Mouse (Mus musculus) myocyte (in vitro differentiated cells): ENCODE data around the gene Plcxd2. TPM values are rescaled to one million over a fixed set of nuclear protein-coding genes. Genes with fewer than 3 reads are reported as not detected.

Source experiments
- H3K27me3 ChIP-seq: one replicate; pipeline ENCODE4 v1.6.1; 2011; ENCODE audit not compliant: control insufficient read depth, insufficient read depth, insufficient read length
- H3K36me3 ChIP-seq: one replicate; pipeline ENCODE4 v1.6.1; 2011; ENCODE audit not compliant: control insufficient read depth, insufficient read depth
- H3K4me2 ChIP-seq: one replicate; pipeline ENCODE4 v1.6.1; 2011; ENCODE audit warnings: low read depth, control low read depth
- H3K4me3 ChIP-seq: one replicate; pipeline ENCODE4 v1.5.1; 2011; ENCODE audit warnings: mild to moderate bottlenecking, control low read depth, moderate library complexity
- H3K79me2 ChIP-seq: one replicate; pipeline ENCODE4 v1.6.1; 2011; ENCODE audit not compliant: control insufficient read depth, insufficient read depth
- H3ac ChIP-seq: one replicate; pipeline ENCODE4 v1.6.1; 2011; ENCODE audit not compliant: control insufficient read depth, insufficient read length
- CEBPB ChIP-seq: IDR thresholded peaks from 2 replicates; pipeline ENCODE4 v1.6.1; 2011; ENCODE audit warnings: mild to moderate bottlenecking, moderate library complexity; ENCODE audit not compliant: poor library complexity, insufficient read depth, severe bottlenecking
- E2F4 ChIP-seq: IDR thresholded peaks from one replicate; pipeline ENCODE4 v1.6.1; 2011; ENCODE audit warnings: mild to moderate bottlenecking, control low read depth, moderate library complexity; ENCODE audit not compliant: insufficient read depth
- MAX ChIP-seq: IDR thresholded peaks from one replicate; pipeline ENCODE4 v1.6.1; 2011; ENCODE audit warnings: low read depth, mild to moderate bottlenecking, control low read depth
- MYOD1 ChIP-seq, 3 experiments: IDR thresholded peaks; one replicate each; pipeline ENCODE4 v1.6.1; 2011; ENCODE audit warnings: control low read depth in 2 of 3, low read depth in 2 of 3, mild to moderate bottlenecking in 2 of 3, moderate library complexity in 1 of 3; ENCODE audit not compliant: insufficient read length in 2 of 3, control insufficient read depth in 1 of 3
- MYOG ChIP-seq, 3 experiments: IDR thresholded peaks; one replicate each; pipeline ENCODE4 v1.6.1; 2011; ENCODE audit warnings: control low read depth in 2 of 3, low read depth in 2 of 3, mild to moderate bottlenecking in 2 of 3; ENCODE audit not compliant: insufficient read length in 2 of 3, control insufficient read depth in 1 of 3, insufficient read depth in 1 of 3
- POLR2A ChIP-seq: IDR thresholded peaks from one replicate; pipeline ENCODE4 v1.6.1; 2011; ENCODE audit warnings: low read depth, mild to moderate bottlenecking, control low read depth, moderate library complexity; ENCODE audit not compliant: insufficient read length
- POLR2AphosphoS2 ChIP-seq: IDR thresholded peaks from one replicate; pipeline ENCODE4 v1.6.1; 2011; ENCODE audit warnings: low read depth, control low read depth; ENCODE audit not compliant: insufficient read length
- REST ChIP-seq: IDR thresholded peaks from one replicate; pipeline ENCODE4 v1.6.1; 2011; ENCODE audit warnings: mild to moderate bottlenecking, control low read depth, moderate library complexity; ENCODE audit not compliant: insufficient read depth, insufficient read length
- SRF ChIP-seq: IDR thresholded peaks from one replicate; pipeline ENCODE4 v1.6.1; 2011; ENCODE audit warnings: low read depth; ENCODE audit not compliant: control insufficient read depth, insufficient read length
- TCF12 ChIP-seq: IDR thresholded peaks from one replicate; pipeline ENCODE4 v1.6.1; 2011; ENCODE audit warnings: mild to moderate bottlenecking, control low read depth; ENCODE audit not compliant: poor library complexity, insufficient read depth, severe bottlenecking
- TCF3 ChIP-seq: IDR thresholded peaks from one replicate; pipeline ENCODE4 v1.6.1; 2011; ENCODE audit warnings: low read depth, control low read depth; ENCODE audit not compliant: insufficient read length
- USF1 ChIP-seq: IDR thresholded peaks from one replicate; pipeline ENCODE4 v1.6.1; 2011; ENCODE audit warnings: low read depth, mild to moderate bottlenecking, control low read depth, moderate library complexity
- polyA plus RNA-seq: library from polyadenylated mRNA; unstranded; fragments of >200 nt; fragmentation: generic; extraction: Trizol; gene quantifications from one replicate; pipeline ENCODE4 v1.2.1, GENCODE M21; 2012; ENCODE audit warnings: missing spikeins

Gene Plcxd2
- polyA plus RNA-seq, 1 experiment = 0.90 TPM

DNA sequence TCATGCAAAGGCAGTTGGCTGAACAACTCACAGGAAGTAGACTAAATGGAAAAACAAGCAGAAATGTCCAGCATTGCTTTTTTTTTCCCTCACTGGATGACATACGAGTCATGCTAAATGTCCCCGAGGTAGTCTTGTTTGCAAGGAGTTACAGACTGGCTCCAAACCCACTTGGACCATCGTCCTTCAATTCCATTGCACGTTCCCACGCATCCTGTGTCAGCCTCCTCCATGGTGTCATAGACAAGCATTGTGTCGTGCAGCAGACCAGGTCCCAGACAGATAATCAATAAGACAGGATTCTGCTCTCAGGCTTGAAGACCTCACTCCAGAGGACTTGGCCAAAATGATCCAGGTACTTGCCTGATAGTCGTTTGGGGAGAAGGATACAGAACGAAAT lies 46.2 kb downstream of the Plcxd2 start:
- Histone ChIP-seq H3K79me2 (no peaks in the 10 kb centered on the region), H3K4me3 (no peak overlapping the region), H3K36me3 (no peaks in the 10 kb centered on the region), H3K4me2 (no peak overlapping the region), H3K27me3 (no peaks in the 10 kb centered on the region), H3ac (no peak overlapping the region)
- TF ChIP-seq POLR2A = no peak
- TF ChIP-seq TCF3 = no peak
- no peak for TF ChIP-seq MYOG (IDR thresholded peaks at IDR 0.05; ENCODE audit: control insufficient read depth in 1 of 3, insufficient read depth in 1 of 3, insufficient read length in 2 of 3, low read depth in 2 of 3)
- TF ChIP-seq SRF = no peak
- no peak for TF ChIP-seq TCF12
- no peak for TF ChIP-seq CEBPB
- no peak for TF ChIP-seq MAX
- no peak for TF ChIP-seq E2F4
- TF ChIP-seq REST = no peak
- no peak for TF ChIP-seq MYOD1 (IDR thresholded peaks at IDR 0.05; ENCODE audit: control insufficient read depth in 1 of 3, insufficient read length in 2 of 3, low read depth in 2 of 3)
- TF ChIP-seq POLR2AphosphoS2 = no peak
- TF ChIP-seq USF1 = no peak

DNA sequence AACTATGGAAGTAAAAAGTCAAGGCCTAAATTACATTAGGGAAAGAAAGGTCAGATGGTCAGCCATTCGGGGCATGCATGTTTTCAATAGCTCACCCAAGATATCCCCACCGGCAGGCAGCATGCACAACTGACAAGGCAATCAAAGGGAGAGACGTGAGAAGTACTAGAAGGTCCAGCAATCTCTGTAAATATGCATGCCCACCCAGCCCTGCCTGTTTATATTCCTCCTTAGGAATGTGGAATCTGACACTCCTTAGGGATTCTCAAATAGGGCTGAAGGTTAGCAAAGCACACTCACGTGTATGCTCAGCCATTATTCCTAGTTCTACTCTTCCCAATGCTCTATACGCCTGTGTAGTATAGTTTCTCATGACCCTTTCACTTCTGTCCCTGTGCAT lies 46.9 kb downstream of the Plcxd2 start:
- Histone ChIP-seq H3K27me3 (no peaks in the 10 kb centered on the region), H3K79me2 (no peaks in the 10 kb centered on the region), H3K4me2 (no peak overlapping the region), H3K4me3 (no peak overlapping the region), H3ac (no peak overlapping the region), H3K36me3 (no peaks in the 10 kb centered on the region)
- no peak for TF ChIP-seq MYOG (IDR thresholded peaks at IDR 0.05; ENCODE audit: control insufficient read depth in 1 of 3, insufficient read depth in 1 of 3, insufficient read length in 2 of 3, low read depth in 2 of 3)
- no peak for TF ChIP-seq POLR2A
- TF ChIP-seq TCF12 = no peak
- TF ChIP-seq SRF = no peak
- no peak for TF ChIP-seq CEBPB
- no peak for TF ChIP-seq TCF3
- no peak for TF ChIP-seq E2F4
- TF ChIP-seq POLR2AphosphoS2 = no peak
- TF ChIP-seq REST = no peak

DNA sequence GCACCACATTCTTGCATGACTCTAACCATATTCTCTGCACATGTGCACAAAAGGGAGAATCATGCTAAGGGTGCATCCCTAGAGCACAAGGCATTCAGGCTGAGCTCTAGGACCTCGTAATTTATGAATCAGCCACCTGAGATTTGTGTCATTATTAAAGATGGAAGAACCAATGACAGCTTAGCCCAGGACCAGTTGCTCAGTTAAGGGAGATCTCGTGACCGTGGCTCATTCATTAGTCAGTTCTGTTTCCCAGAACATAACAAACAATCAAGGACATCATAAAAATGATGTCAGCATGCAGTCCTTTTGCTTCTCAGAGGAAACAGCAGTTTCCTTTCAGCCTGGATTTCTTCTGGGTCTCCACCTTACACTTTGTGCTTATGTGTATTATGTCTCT lies 49.0 kb downstream of the Plcxd2 start:
- Histone ChIP-seq H3K36me3 (no peaks in the 10 kb centered on the region), H3K4me2 (no peak overlapping the region), H3K27me3 (no peaks in the 10 kb centered on the region), H3ac (no peak overlapping the region), H3K4me3 (no peak overlapping the region), H3K79me2 (no peaks in the 10 kb centered on the region)
- no peak for TF ChIP-seq MYOD1 (IDR thresholded peaks at IDR 0.05; ENCODE audit: control insufficient read depth in 1 of 3, insufficient read length in 2 of 3, low read depth in 2 of 3)
- TF ChIP-seq MAX = no peak
- no peak for TF ChIP-seq SRF
- TF ChIP-seq MYOG (IDR thresholded peaks at IDR 0.05; ENCODE audit: control insufficient read depth in 1 of 3, insufficient read depth in 1 of 3, insufficient read length in 2 of 3, low read depth in 2 of 3) = no peak
- TF ChIP-seq POLR2A = no peak
- TF ChIP-seq TCF3 = no peak
- no peak for TF ChIP-seq E2F4
- TF ChIP-seq USF1 = no peak
- no peak for TF ChIP-seq TCF12
- TF ChIP-seq CEBPB = no peak
- TF ChIP-seq POLR2AphosphoS2 = no peak
- TF ChIP-seq REST = no peak

DNA sequence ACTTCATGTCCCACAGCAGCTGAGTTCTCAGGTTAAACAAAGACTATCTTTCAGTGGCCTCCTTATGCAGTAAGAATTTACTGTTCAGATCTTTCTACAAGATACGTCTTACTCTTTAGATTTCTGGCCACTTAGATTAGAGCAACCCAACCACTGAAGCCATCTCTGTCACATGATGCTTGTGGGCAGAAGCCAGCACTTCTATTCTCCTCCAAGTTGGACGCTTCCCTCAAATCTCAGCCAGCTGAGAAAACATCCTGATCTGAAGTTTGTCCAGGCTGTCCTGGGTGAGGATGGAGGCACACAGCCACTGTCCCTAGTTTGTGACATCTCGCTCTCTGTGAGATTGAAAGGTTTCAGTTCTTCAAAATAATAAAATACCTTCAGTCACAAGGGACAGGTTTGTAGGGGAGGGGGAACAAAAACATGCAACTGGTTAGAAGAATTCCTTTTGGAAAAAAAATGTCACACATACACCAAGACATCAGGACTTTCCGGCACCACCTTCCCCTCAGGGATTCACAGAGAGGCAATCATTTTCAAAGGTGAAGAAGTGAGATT lies 53.5 kb downstream of the Plcxd2 start:
- peak; percentile 47 for TF ChIP-seq USF1
- no peak for TF ChIP-seq CEBPB
- no peak overlapping the region for H3K4me3 ChIP-seq

DNA sequence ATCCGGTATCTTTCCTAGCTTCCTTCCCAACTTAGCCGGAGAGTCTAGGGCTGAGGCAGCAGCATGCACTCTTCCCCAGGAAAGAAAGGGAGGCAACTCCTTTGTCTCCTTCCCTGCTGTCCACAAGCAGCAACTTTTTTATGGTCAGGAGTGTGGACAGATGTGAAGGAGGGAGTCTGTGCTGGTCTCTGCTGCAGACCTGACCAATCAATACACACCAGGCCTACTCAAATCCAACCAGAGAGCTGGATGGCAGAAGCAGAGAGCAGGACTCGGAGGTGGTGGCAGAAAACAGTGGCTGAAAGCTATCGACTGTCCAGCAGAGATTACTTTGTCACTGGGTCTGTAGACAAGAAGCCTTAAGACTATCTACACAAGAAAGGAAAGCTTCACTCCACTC lies 56.6 kb downstream of the Plcxd2 start, which contains the start of gene Phldb2:
TSS of gene Phldb2 (minus strand) at position 205 of the 400 bp plus-strand sequence.
- Histone ChIP-seq H3K4me2 (peak within 1 kb of the TSS; percentile 19), H3K79me2 (no peaks in the 10 kb centered on the region), H3K4me3 (no peak within 1 kb of the TSS), H3K36me3 (no peaks in the 10 kb centered on the region), H3K27me3 (no peaks in the 10 kb centered on the region), H3ac (no peak within 1 kb of the TSS)
- TF ChIP-seq TCF12 (no peak), POLR2AphosphoS2 (no peak), REST (no peak), SRF (no peak), USF1 (no peak), TCF3 (no peak), CEBPB (no peak), MYOD1 (IDR thresholded peaks at IDR 0.05; ENCODE audit: control insufficient read depth in 1 of 3, insufficient read length in 2 of 3, low read depth in 2 of 3) (no peak), MAX (no peak), E2F4 (no peak), POLR2A (no peak), MYOG (IDR thresholded peaks at IDR 0.05; ENCODE audit: control insufficient read depth in 1 of 3, insufficient read depth in 1 of 3, insufficient read length in 2 of 3, low read depth in 2 of 3) (no peak)

More for the DNA sequence above, 53.5 kb downstream of the Plcxd2 start:
- no peaks in the 10 kb centered on the region for H3K27me3 ChIP-seq
- H3ac ChIP-seq = no peak overlapping the region
- no peaks in the 10 kb centered on the region for H3K79me2 ChIP-seq
- no peaks in the 10 kb centered on the region for H3K36me3 ChIP-seq
- peak overlapping the region; percentile 18 for H3K4me2 ChIP-seq
